Mouse (Mus musculus) heart, postnatal 0 days (tissue): ENCODE measurements around the gene Cgref1.

ENCODE experiments used
- CTCF ChIP-seq: IDR thresholded peaks from 2 replicates; pipeline ENCODE4 v1.5.1; 2016; ENCODE audit warnings: antibody characterized with exemption, control low read depth, low read depth
- EP300 ChIP-seq: IDR thresholded peaks from 2 replicates; pipeline ENCODE4 v1.6.1; 2016; ENCODE audit warnings: antibody characterized with exemption, low read depth

DNA sequence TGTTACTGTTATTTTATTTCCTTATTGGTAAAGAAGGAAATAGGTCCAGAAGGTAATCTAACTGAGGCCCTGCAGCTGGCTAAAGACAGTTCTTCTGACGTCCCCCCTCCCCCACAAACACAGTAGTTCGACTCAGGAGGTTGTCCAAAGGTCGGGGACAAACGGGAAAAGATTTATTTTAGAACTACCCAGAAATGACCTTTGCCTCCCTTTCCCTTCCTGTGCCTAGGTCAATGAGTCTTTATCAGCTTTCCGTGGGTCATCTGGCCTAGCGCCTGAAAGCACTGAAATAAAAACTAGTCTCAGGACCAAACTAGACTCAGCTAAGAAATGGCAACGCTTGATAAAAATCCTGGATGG lies 36.1 kb downstream of the Cgref1 start:
- TF ChIP-seq CTCF (no peak), EP300 (no peak)
